Mouse (Mus musculus) testis, adult 2 months (tissue): ENCODE data around the gene Tmem19.

Source experiments
- CTCF ChIP-seq: fragments of 200-500 bp; IDR thresholded peaks from 2 replicates; pipeline ENCODE4 v1.5.1; 2012; ENCODE audit warnings: low read depth, mild to moderate bottlenecking, inconsistent platforms, low read length, moderate library complexity; ENCODE audit not compliant: control insufficient read depth, insufficient read depth, insufficient replicate concordance
- POLR2A ChIP-seq: fragments of 200-500 bp; IDR thresholded peaks from 2 replicates; pipeline ENCODE4 v1.6.1; 2012; ENCODE audit warnings: low read depth, mild to moderate bottlenecking, inconsistent platforms, low read length, moderate library complexity; ENCODE audit not compliant: control insufficient read depth

- TF ChIP-seq CTCF, result no peak
- no peak for TF ChIP-seq POLR2A
Measured at GRCm38 (mm10) chr10:115296401-115296935, 65.8 kb downstream of the Tmem19 start.
